Mouse (Mus musculus) T-helper 2 cell (primary cell): ENCODE data around the gene Lin37.

Experiments used
- in situ Hi-C: fragments of 300-600 bp; cut with MboI, MseI; formaldehyde crosslinking; loops from one replicate; pipeline ENCODE4 v1.15.1; 2025; ENCODE audit warnings: high pct_unique_total_duplicates

Lin37 gene

DNA sequence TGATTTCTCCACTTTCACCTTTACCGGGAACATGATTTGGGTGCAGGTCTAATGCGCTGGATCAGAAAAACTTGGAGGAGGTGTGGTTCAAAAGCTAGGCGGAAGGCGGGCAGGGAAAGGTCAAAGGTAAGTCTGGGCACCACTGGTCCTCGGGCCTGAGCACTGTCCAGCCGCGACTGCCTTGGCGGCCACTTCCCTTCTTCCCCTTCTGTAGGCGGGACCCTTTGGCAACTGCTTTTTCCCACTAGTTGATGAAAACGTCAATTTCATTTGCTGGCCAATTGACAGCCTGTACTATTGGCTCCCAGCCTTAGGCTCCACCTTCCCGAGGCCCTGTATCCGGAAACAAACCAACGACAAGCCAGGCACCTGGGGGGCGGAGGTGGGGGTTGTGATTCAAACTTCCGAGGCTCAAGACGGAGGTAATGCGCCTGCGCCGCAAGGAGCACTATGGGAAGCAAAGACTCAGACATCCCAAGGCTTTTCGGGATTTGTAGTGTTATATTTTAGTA lies at the start of gene Lin37:
Lin37 (minus strand) TSS at position 396 of the 512 bp plus-strand sequence.
- in situ Hi-C loops = no loop called here

DNA sequence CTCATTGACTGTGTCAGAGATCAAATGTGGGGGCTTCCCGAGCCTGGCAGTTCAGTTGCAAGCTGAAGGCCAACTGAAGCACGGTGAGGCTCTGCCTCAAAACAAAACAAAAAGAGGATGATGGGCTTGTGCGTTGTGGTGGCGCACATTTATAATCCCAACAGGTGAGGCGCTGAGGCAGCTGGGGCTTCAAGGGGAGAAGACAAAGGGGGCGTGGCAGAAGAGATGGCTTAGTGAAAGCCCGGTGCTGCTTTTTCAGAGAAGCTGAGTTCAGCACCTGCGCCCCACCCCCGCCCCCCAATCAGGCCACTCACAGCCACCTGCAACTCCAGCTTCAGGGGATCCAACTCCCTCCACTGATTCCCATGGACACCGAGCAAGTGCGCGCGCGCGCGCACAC lies 48.8 kb upstream of the Lin37 start:
- in situ Hi-C loops = no loop called here

GRCm38 (mm10) chr7:30607706-30608309 lies 48.2 kb upstream of the Lin37 start:
- in situ Hi-C loops = no loop called here

- in situ Hi-C loops = no loop called here
Measured at GRCm38 (mm10) chr7:30604944-30605343, 45.3 kb upstream of the Lin37 start.

- in situ Hi-C loops = no loop called here
Measured at GRCm38 (mm10) chr7:30604424-30604823, 44.8 kb upstream of the Lin37 start.

GRCm38 (mm10) chr7:30602583-30602982 lies 42.9 kb upstream of the Lin37 start:
- in situ Hi-C loops = no loop called here

GRCm38 (mm10) chr7:30600651-30601050 lies 41.0 kb upstream of the Lin37 start:
- in situ Hi-C loops = no loop called here

DNA sequence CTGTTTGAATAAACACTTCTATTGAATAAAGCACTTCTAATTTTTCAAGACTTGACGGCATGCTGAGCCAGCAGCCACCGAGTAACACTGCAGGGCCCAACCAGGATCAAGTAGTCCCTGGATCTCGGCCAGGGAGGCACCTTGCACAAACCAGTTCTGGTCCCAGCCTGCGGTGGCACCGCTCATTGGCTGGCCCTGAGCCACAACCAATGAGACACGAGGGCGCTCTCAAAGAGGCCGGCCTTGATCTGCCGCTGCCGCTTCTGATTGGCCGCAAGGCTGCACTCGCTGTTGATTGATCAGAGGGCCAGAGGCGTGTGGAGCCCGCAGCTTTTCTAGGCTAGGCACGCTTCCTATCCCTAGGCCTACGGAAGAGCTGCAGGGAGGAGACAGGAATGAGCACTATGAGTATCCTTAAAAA lies 40.3 kb upstream of the Lin37 start:
- in situ Hi-C loops = no loop called here

DNA sequence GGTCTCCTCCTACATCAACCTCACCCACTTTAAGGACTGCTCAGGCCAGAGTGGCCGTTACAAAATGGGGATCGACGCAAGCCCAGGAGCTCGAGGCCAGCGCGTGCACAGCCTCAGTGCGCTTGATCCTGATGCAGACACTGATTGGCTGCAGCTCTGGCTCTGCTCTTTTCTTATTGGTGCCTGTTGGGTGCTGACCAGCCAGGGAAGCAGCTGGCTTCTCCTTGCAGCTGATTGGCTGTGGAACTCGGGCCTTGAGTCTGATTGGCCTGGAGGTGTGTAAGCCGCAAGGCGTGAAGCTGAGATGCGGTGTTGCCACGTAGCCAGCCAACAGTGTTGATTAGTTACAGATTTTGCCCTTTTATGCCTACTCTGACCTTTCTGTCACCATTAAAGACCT lies 39.1 kb upstream of the Lin37 start, which contains the start of gene Zbtb32:
Zbtb32 (minus strand) TSS at position 124 of the 400 bp plus-strand sequence.
- in situ Hi-C loops = no loop called here

- in situ Hi-C loops = no loop called here
Measured at GRCm38 (mm10) chr7:30596811-30597210, 37.2 kb upstream of the Lin37 start.

DNA sequence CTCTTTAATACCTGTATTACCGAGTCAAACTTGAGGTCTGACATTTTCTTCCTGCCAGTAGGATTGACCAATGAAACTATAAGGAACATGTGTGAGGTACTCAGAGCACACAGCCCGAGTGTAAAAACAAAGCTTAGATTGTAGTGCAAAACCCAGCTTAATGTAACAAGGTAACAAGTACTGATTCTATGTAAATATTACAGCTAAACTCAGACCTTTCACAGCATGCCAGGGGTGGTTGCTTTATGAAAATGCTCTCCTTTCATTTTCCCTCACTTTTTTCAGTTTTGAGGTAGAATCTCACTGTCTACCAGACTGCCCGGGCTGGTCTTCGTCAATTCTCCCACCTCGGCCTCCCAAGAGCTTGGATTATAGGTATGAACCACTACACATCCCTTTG lies 36.5 kb upstream of the Lin37 start:
- in situ Hi-C loops = no loop called here

DNA sequence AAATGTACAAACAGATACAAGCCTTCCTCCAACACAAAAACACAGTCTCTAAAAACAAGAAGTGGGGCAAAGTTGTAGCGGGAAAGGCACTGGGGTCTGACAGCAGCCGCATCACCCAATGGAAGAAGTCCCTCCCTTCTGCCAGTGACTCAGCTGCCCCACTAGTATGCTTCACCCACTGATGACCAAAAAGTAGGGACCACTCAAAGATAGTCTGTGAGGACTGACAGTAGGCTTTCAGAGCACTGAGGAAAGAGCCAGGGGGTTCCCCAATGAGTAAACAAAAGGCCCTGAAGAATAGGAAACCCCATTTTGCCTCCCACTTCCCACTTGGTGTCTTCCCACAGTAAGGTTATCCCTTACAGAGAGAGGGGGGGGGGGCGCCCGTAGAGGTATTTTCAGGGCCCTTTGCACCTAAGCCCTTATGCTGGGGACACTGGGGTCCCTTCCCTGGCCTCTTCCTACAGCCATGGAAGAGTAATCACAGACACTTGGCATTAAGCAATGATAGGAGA lies 34.9 kb upstream of the Lin37 start:
- in situ Hi-C loops = no loop called here

GRCm38 (mm10) chr7:30593579-30594509 lies 34.2 kb upstream of the Lin37 start:
- in situ Hi-C loops = no loop called here

- in situ Hi-C loops = no loop called here
Measured at GRCm38 (mm10) chr7:30592772-30593423, 33.3 kb upstream of the Lin37 start.

GRCm38 (mm10) chr7:30591605-30591951 lies 31.9 kb upstream of the Lin37 start:
- in situ Hi-C loops = no loop called here

DNA sequence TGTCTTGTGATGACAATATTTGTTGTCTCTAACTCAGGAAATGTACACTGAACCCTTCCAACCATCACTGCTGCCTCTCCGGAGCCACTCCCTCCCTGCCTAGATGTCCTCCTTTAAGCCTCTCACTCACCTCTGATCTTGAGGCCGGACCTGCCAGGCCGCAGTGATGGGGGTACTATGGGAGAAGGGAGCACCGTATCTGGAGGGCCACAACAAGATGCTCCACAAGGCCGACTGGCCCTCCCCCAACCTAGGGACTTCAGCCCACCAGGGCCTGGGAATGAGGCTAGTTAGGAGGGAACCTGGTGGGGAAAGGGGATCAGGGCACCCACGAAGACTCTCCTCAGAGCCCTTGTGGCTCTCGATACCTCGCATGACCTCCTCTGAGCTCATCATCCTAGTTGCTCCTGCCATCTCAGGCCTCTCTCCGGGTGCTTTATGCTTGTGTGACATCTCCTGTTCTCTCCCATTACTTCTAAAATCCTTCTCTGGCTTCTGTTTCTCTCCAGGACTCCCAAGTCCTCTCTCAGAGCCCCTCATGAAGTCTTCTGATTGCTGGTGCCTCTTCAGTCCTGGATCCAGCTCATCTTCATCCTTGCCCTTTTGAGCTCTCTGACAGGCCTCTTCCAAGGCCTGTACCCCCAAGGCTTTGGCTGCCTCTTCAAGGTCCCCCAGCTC lies 31.4 kb upstream of the Lin37 start:
- in situ Hi-C loops = no loop called here

DNA sequence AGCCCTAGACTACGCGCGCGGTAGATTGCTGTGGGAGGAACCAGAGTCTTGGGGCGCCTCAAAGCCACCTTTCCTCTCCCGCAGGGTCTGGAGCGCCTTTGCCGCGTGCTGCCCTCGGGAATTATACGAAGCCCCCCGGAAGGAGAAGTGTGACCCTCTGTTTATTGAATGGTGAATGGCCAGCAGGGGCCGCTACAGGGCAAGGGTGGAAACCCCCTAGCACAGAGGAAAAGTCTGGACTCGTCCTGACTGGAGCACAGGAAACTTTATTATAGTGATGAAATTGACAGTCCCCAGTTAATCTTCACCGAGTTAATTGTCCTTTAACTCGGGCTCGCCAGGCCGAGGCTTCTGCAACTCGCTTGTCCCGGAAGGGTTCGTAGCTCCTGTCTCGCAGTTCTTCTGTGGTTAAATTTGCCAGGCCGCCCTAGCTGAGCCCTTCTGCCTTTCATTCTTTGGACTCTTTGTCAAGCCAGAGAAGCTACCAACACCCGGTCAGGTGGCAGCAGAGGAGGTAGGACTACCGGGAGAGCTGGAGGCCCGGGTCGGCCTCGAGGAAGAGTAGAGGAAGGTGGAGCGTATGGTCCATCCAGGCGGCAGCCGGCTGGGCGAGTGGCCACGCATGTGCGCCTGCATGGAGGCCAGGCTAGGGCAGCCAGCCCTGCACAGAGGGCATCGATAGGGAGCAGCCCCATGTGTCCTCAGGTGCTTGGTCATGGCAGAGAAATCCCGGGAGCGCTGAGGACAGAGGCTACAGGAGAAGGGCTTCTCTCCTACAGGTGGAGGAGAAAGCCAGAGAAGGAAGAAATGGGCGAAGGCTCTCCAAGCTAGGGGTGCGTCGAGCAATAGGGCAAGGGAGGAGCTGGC lies 30.0 kb upstream of the Lin37 start:
- in situ Hi-C loops = no loop called here

DNA sequence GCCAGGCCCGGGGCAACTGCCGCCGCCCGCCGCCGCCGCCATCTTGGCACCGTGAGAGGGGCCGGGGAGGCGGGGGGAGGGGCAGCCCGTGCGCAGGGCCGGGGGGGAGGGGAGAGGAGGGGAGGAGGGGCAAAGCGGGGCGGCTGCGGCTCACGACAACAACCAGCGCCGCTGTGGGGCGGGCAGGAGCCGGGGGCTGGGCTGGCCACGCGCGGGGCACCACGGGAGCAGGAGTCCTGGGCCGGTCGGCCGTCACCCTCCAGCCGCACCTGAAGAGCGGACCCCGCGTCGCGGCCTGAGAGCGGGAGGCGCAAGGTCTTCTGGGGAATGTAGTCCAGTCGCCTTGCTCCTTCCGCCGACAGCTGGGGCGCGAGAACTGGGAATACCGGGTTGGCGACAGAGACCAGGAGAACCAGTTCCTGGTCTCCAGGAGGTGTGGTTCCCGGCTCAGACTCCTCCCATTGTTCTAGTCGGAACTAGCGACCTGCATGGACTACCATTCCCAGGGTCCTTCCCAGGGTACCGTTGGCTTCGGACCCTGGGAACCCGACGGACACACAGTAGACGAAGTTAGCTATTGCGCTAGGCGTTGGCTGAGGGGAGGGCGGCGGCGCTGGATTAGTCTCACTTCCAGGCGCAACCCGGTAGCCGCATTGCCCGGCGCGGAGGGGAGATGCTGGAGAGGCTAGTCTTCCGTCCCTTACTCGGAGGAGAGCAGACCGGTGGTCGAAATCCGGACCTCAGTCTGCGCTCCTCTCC lies 29.2 kb upstream of the Lin37 start, which contains the start of gene Kmt2b:
Kmt2b (minus strand) TSS at position 51 of the 759 bp plus-strand sequence.
- in situ Hi-C loops = no loop called here

GRCm38 (mm10) chr7:30587842-30588667 lies 28.4 kb upstream of the Lin37 start:
- in situ Hi-C loops = no loop called here
